Mouse (Mus musculus) kidney, postnatal 0 days (tissue): ENCODE data around the gene Kcng4. TPM values are rescaled to one million over a fixed set of nuclear protein-coding genes. Genes with fewer than 3 reads are reported as not detected.
A peak's percentile ranks its signal among the peaks of the same experiment; 100 is the strongest.

Experiments
- ATAC-seq: fragments of 200-750 bp; cut with Nextera tagmentation; replicated peaks from 2 replicates; pipeline ENCODE4 v1.8.0; 2017; ENCODE audit warnings: low read depth, moderate number of reproducible peaks, moderate TSS enrichment, moderate library complexity; ENCODE audit not compliant: low FRiP score
- DNase-seq: peaks from one replicate; pipeline ENCODE4 v3.0.0-alpha.2; 2016; ENCODE audit warnings: low spot score
- H3K27ac ChIP-seq: fragments of 300-500 bp; sonication (generic); 2 replicates; pipeline ENCODE4 v1.5.1; 2014; ENCODE audit warnings: mild to moderate bottlenecking
- H3K27me3 ChIP-seq: fragments of 300-500 bp; sonication (generic); 2 replicates; pipeline ENCODE4 v1.6.1; 2014; ENCODE audit warnings: low read length, mixed read lengths; ENCODE audit not compliant: insufficient read depth
- H3K36me3 ChIP-seq: fragments of 300-500 bp; sonication (generic); 2 replicates; pipeline ENCODE4 v1.6.1; 2014; ENCODE audit warnings: low read length, mixed read lengths; ENCODE audit not compliant: insufficient read depth
- H3K4me1 ChIP-seq: fragments of 300-500 bp; sonication (generic); replicated peaks from 2 replicates; pipeline ENCODE4 v1.6.1; 2014; ENCODE audit warnings: antibody characterized with exemption, low read length, mixed read lengths; ENCODE audit not compliant: insufficient read depth
- H3K4me2 ChIP-seq: fragments of 300-500 bp; sonication (generic); 2 replicates; pipeline ENCODE4 v1.6.1; 2014; ENCODE audit warnings: mild to moderate bottlenecking, low read length, moderate library complexity, mixed read lengths
- H3K4me3 ChIP-seq: fragments of 300-500 bp; sonication (generic); replicated peaks from 2 replicates; pipeline ENCODE4 v1.5.1; 2014; ENCODE audit warnings: low read depth, low read length
- H3K9ac ChIP-seq: fragments of 300-500 bp; sonication (generic); 2 replicates; pipeline ENCODE4 v1.6.1; 2014; ENCODE audit warnings: low read depth, low read length
- H3K9me3 ChIP-seq: fragments of 300-500 bp; sonication (generic); replicated peaks from 2 replicates; pipeline ENCODE4 v1.6.1; 2016; ENCODE audit warnings: low read length, inconsistent platforms, mixed read lengths
- CTCF ChIP-seq: IDR thresholded peaks from 2 replicates; pipeline ENCODE4 v1.5.1; 2016; ENCODE audit warnings: antibody characterized with exemption, low read depth, mild to moderate bottlenecking, moderate library complexity
- WGBS: fragments of 180-500 bp; shearing (Covaris S2); extraction: QIAGEN DNeasy Blood & Tissue Kit; methylation state at CpG from one replicate; pipeline ENCODE4 v1.1.7; 2014; 5-methylcytosine and 5-hydroxymethylcytosine counted together
- polyA plus RNA-seq: library from polyadenylated mRNA; unstranded; fragments of >200 nt; fragmentation: Nextera tagmentation; extraction: Ambion mirVana; gene quantifications from 2 replicates; pipeline ENCODE4 v1.2.1, GENCODE M21; 2015

The Kcng4 gene
- polyA plus RNA-seq, result 0.14 and 0.28 TPM in 2 replicates

DNA sequence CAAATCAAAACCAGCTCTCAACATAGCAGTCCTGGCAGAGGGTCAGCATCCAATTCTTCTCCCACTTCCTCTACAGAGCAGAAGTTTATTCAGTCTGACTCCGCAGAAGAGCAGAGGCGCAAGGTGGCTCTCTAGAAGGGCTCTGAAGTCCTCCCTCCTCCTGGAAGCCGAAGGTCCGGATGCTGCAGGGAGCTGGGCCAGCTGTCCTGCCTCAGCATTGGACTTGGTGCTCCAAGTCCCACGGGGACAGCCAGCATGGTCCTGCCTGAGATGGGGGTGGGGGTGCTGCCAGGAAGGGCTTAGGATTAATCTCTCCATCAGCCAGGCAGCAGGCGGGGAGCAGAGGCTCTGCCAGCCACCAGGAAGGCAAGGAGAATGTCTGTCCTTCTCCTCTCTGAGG lies at the start of gene Kcng4:
Kcng4 (minus strand) TSS at position 303 of the 400 bp plus-strand sequence.
- peaks cover 12% of the 10 kb centered on the region; the same call in 1 of the 2 replicates for H3K4me1 ChIP-seq
- H3K9ac ChIP-seq, result no peak within 1 kb of the TSS
- no peak; the same call in 1 of the 2 replicates for ATAC-seq
- H3K9me3 ChIP-seq, result no peaks in the 10 kb centered on the region
- H3K4me2 ChIP-seq, result 0 out of 2 replicates have a peak within 1 kb of the TSS, but pooled peaks have one; percentile 7
- H3K27me3 ChIP-seq, result peaks cover 8% of the 10 kb centered on the region
- H3K36me3 ChIP-seq, result no peaks in the 10 kb centered on the region
- no peak for TF ChIP-seq CTCF
- DNase-seq, result peak; percentile 57
- 26% methylated on average over 6 of the region's 6 CpGs for WGBS
- H3K4me3 ChIP-seq, result no peak within 1 kb of the TSS
- H3K27ac ChIP-seq, result no peak within 1 kb of the TSS

DNA sequence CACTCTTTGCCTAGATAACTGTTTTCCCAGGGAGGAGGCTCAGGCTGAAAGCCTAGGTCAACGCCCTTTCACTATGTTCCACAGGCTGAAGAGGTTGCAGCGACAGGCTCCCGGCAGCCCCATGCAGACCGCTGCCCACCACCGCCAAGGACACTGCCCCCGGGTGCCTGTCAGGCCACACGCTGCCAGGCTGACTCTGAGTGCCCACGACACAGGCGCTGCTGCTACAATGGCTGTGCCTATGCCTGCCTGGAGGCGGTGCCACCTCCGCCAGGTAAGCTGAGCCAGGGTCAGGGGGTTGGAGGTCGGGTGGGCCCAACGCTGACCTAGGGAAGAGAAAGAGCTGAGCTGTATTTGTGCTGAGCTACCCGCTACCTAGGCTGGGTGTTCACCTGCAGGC lies 43.7 kb upstream of the Kcng4 start:
- no peak for TF ChIP-seq CTCF
- DNase-seq (no peak), ATAC-seq (no peak)
- Histone ChIP-seq H3K4me2 (no peak overlapping the region), H3K4me3 (no peak overlapping the region), H3K4me1 (0 out of 2 replicates have a peak, but pooled peaks cover 4% of the 10 kb centered on the region), H3K9me3 (no peaks in the 10 kb centered on the region), H3K36me3 (no peaks in the 10 kb centered on the region), H3K27me3 (no peaks in the 10 kb centered on the region), H3K27ac (no peak overlapping the region), H3K9ac (no peak overlapping the region)
- 60% methylated on average over 14 of the region's 14 CpGs for WGBS

DNA sequence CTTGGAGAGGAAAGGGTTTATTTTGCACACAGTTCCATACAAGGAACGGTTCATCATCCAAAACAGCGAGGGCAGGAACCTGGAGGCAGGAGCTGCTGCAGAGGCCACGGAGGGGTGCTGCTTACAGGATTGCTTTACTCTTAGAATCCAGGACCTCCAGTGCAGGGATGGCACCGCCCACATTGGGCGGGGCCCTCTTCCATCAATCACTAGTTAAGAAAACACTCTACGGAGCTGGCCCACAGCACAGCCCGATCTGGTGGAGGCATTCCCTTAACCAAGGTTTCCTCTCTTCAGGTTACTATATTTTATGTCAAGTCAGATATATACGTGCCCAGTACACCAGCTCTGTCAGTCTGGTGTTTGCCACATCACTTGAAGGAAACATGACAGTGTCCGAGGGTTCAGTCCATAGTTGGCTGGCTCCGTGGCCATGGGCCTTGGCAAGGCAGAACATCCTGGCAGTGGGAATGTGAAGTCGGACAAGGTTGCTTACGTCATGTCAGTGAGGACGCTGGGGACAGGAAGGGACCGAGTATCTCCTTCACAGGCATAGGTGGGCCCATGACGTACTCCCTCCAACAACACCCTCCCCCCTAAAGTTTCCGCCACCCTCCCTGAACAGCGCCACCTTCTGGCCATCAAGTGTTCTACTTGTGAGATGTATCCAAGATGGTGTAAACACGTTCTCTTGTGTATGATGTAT lies 42.8 kb upstream of the Kcng4 start:
- peak; percentile 48 for ATAC-seq
- Histone ChIP-seq H3K9ac (no peak overlapping the region), H3K4me1 (0 out of 2 replicates have a peak, but pooled peaks cover 4% of the 10 kb centered on the region), H3K9me3 (no peaks in the 10 kb centered on the region), H3K27ac (no peak overlapping the region), H3K4me2 (peak overlapping the region; percentile 30; the same call in 1 of the 2 replicates), H3K4me3 (no peak overlapping the region), H3K36me3 (no peaks in the 10 kb centered on the region), H3K27me3 (no peaks in the 10 kb centered on the region)
- TF ChIP-seq CTCF, result peak; percentile 74
- DNase-seq, result peak; percentile 71
- WGBS, result 12% methylated on average over 18 of the region's 18 CpGs

DNA sequence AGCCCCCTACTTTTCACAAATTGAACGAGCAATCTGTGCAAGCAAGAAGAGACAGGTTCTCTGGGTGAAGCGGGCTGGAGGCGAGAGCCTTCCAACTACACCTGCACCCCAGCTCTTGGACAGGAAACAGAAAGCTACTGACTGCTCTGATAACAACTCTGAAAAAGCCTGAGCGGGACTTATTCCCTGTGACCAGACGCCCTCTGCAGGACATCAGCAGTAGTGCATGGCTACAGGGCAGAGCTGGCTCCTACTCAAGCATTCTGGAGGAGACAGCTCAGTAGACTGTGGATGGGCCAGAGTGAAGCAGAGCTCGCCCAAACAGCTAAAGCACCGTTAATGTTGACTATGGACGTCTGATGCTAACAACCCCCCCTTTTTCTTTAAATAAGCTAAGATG lies 40.9 kb upstream of the Kcng4 start:
- ATAC-seq (no peak), DNase-seq (peak; percentile 94)
- 20% methylated on average over 8 of the region's 8 CpGs for WGBS
- no peak overlapping the region for H3K9ac ChIP-seq
- no peak overlapping the region for H3K27ac ChIP-seq
- no peaks in the 10 kb centered on the region for H3K9me3 ChIP-seq
- H3K27me3 ChIP-seq, result no peaks in the 10 kb centered on the region
- H3K4me2 ChIP-seq, result no peak overlapping the region
- H3K4me1 ChIP-seq, result 0 out of 2 replicates have a peak, but pooled peaks cover 4% of the 10 kb centered on the region
- peak; percentile 99 for TF ChIP-seq CTCF
- H3K36me3 ChIP-seq, result no peaks in the 10 kb centered on the region
- no peak overlapping the region for H3K4me3 ChIP-seq

DNA sequence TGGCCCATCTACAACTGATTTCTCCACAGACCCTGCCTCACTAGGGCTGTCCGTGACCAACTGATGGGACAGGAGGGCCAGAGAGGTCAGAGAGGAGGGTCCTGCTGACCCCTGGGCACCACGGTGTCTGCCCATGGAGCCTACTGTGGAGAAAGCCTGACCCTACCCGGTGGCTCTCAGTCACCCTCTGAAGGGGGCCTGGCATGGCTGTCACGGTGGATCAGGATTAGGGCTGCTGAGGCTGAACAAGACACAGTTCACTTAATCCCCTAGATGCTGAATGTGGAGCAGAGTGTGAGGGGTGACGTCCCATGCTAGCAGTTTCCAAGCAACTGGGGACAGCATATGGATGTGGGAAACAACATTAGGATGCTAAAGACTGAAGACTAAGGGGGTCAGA lies 40.0 kb upstream of the Kcng4 start:
- 77% methylated on average over 5 of the region's 5 CpGs for WGBS
- no peaks in the 10 kb centered on the region for H3K36me3 ChIP-seq
- no peak overlapping the region for H3K9ac ChIP-seq
- H3K27me3 ChIP-seq, result no peaks in the 10 kb centered on the region
- H3K27ac ChIP-seq, result no peak overlapping the region
- DNase-seq, result no peak
- ATAC-seq, result no peak
- no peak overlapping the region for H3K4me2 ChIP-seq
- H3K4me3 ChIP-seq, result no peak overlapping the region
- no peaks in the 10 kb centered on the region for H3K9me3 ChIP-seq
- TF ChIP-seq CTCF, result no peak
- peaks cover 11% of the 10 kb centered on the region; the same call in 1 of the 2 replicates for H3K4me1 ChIP-seq

DNA sequence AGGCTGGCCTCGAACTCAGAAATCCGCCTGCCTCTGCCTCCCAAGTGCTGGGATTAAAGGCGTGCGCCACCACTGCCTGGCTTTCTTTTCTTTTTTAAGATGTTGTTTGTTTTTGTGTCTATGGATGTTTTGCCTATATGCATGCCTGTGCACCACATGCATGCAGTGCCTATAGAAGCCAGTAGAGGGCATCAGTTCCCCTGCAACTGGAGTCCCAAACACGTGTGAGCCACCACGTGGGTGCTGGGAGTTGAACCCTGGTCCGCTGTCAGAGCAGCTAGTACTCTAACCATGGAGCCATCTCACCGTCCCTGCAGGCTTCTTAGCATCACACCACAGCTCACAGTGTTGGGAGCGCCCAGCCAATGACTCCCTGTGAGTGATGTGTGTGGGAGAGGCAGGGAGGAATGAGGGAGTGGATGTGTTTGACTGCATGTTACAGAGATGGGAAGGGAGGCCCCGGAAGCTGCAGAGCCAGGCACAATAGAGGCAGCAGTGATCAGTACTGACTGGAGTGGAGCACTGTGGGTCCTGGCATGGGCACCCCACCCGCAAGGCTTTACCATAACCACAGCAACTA lies 38.6 kb upstream of the Kcng4 start:
- 63% methylated on average over 9 of the region's 11 CpGs for WGBS
- Histone ChIP-seq H3K4me1 (peaks cover 11% of the 10 kb centered on the region; the same call in 1 of the 2 replicates), H3K4me2 (no peak overlapping the region), H3K9me3 (no peaks in the 10 kb centered on the region), H3K36me3 (no peaks in the 10 kb centered on the region), H3K27me3 (no peaks in the 10 kb centered on the region), H3K4me3 (no peak overlapping the region), H3K9ac (no peak overlapping the region), H3K27ac (no peak overlapping the region)
- peak; percentile 56 for DNase-seq
- peak; percentile 54 for TF ChIP-seq CTCF
- no peak for ATAC-seq
